ENCODE assay signal across 20 mouse cellular contexts in genomic region chr10:93303231-93303630, GRCm38 (mm10). TPM values are rescaled to one million over a fixed set of nuclear protein-coding genes. Genes with fewer than 3 reads are reported as not detected.
DNase-seq lines count a peak whose midpoint lies in the region; ATAC-seq and TF ChIP-seq lines count a peak whose summit lies in the region.
"Had no signal": no experiment of that assay in that cellular context is flagged by ENCODE, and none has a peak within 500 bp of the region (broad histone marks: within the 10 kb centered on the region; RNA-seq: fewer than 3 reads in every experiment).

No protein-coding gene starts in this region.

- intact Hi-C loops in heart, postnatal 36 days (cut with DNase I), result no loop called here

- no peaks in the 10 kb centered on the region for H3K9me3 ChIP-seq in heart, embryonic 14.5 days (ENCODE audit: control insufficient read depth, low read length)
- no peaks in the 10 kb centered on the region for H3K9me3 ChIP-seq in limb, embryonic 12.5 days
- H3K9me3 ChIP-seq in limb, embryonic 10.5 days (replicated peaks), result no peaks in the 10 kb centered on the region
- H3K9me3 ChIP-seq in stomach, embryonic 16.5 days (replicated peaks; ENCODE audit: control insufficient read depth, low read length), result no peaks in the 10 kb centered on the region
- H3K9me3 ChIP-seq in stomach, postnatal 0 days (ENCODE audit: control insufficient read depth, low read length), result no peaks in the 10 kb centered on the region
- H3K9me3 ChIP-seq: hindbrain, embryonic 12.5 days; midbrain, embryonic 12.5 days; stomach, embryonic 15.5 days had no signal

- peak overlapping the region; percentile 36 to 45 for H3K27ac ChIP-seq in heart, embryonic 14.5 days (replicated peaks in 1 of 2; ENCODE audit: control insufficient read depth in 1 of 2, insufficient read depth in 1 of 2, low read depth in 2 of 2, low read length in 2 of 2)
- H3K27ac ChIP-seq in limb, embryonic 12.5 days, result peak overlapping the region; percentile 41; the same call in 1 of the 2 replicates
- H3K27ac ChIP-seq in limb, embryonic 10.5 days, result no peak overlapping the region
- H3K27ac ChIP-seq in stomach, embryonic 16.5 days (ENCODE audit: low read length), result 0 out of 2 replicates have a peak overlapping the region, but pooled peaks have one; percentile 11
- no peak overlapping the region for H3K27ac ChIP-seq in stomach, postnatal 0 days (replicated peaks)
- H3K27ac ChIP-seq: hindbrain, embryonic 12.5 days; macrophage; midbrain, embryonic 12.5 days; stomach, embryonic 15.5 days had no signal

- no peak for ATAC-seq in heart, embryonic 14.5 days (ENCODE audit: insufficient number of reproducible peaks, insufficient read depth, low FRiP score, low read depth)
- ATAC-seq in limb, embryonic 12.5 days (ENCODE audit: insufficient number of reproducible peaks, insufficient read depth, low FRiP score, low TSS enrichment, low read depth), result no peak
- ATAC-seq in stomach, embryonic 16.5 days (ENCODE audit: insufficient read depth, low FRiP score), result no peak
- no peak for ATAC-seq in stomach, postnatal 0 days (ENCODE audit: low FRiP score, low TSS enrichment)
- ATAC-seq: forebrain, embryonic 14.5 days; inflammation-experienced regulatory T-cells, adult 6 months had no signal

- H3K4me1 ChIP-seq in heart, embryonic 14.5 days (ENCODE audit: control insufficient read depth in 2 of 2, insufficient read depth in 2 of 2, low read length in 2 of 2), result peaks cover 4 to 15% of the 10 kb centered on the region in 2 experiments; a peak in 3 of 4 replicates
- H3K4me1 ChIP-seq in limb, embryonic 12.5 days (replicated peaks), result peaks cover 62% of the 10 kb centered on the region
- H3K4me1 ChIP-seq in limb, embryonic 10.5 days, result peaks cover 33% of the 10 kb centered on the region
- H3K4me1 ChIP-seq in stomach, embryonic 16.5 days (ENCODE audit: control insufficient read depth, insufficient read depth, low read length), result peaks cover under 1% of the 10 kb centered on the region; the same call in 1 of the 2 replicates
- H3K4me1 ChIP-seq in stomach, postnatal 0 days (replicated peaks; ENCODE audit: control insufficient read depth, insufficient read depth), result no peaks in the 10 kb centered on the region
- H3K4me1 ChIP-seq: midbrain, embryonic 12.5 days; stomach, embryonic 15.5 days had no signal

- peak overlapping the region; percentile 37 for H3K4me2 ChIP-seq in heart, embryonic 14.5 days (ENCODE audit: low read length)
- no peak overlapping the region; the same call in 1 of the 2 replicates for H3K4me2 ChIP-seq in limb, embryonic 12.5 days
- H3K4me2 ChIP-seq in stomach, embryonic 16.5 days (ENCODE audit: low read depth, low read length), result no peak overlapping the region
- H3K4me2 ChIP-seq in stomach, postnatal 0 days (replicated peaks; ENCODE audit: low read depth), result no peak overlapping the region
- H3K4me2 ChIP-seq: hindbrain, embryonic 12.5 days; midbrain, embryonic 12.5 days; stomach, embryonic 15.5 days had no signal

- no peak for DNase-seq in heart, postnatal 36 days
- no peak for DNase-seq in limb, embryonic 10.5 days (ENCODE audit: low spot score)
- DNase-seq in stomach, postnatal 0 days (ENCODE audit: low spot score), result no peak
- DNase-seq in c-Kit-positive CD71-positive TER-119-positive erythroid progenitor cells, embryonic 14.5 days (ENCODE audit: low spot score), result no peak
- DNase-seq: adrenal gland, postnatal 36 days; cerebellum, adult 9-11 months; kidney, postnatal 14 days; liver; right cerebral cortex, postnatal 14 days; thymus, postnatal 14 days had no signal

- no peaks in the 10 kb centered on the region for H3K27me3 ChIP-seq in heart, embryonic 14.5 days (ENCODE audit: control insufficient read depth, insufficient read depth, low read length)
- no peaks in the 10 kb centered on the region for H3K27me3 ChIP-seq in limb, embryonic 12.5 days
- H3K27me3 ChIP-seq in limb, embryonic 10.5 days (ENCODE audit: low read depth, poor library complexity, severe bottlenecking), result no peaks in the 10 kb centered on the region
- no peaks in the 10 kb centered on the region for H3K27me3 ChIP-seq in stomach, embryonic 16.5 days (ENCODE audit: control insufficient read depth, insufficient read depth, low read length)
- no peaks in the 10 kb centered on the region for H3K27me3 ChIP-seq in stomach, postnatal 0 days (ENCODE audit: control insufficient read depth, insufficient read depth, low read length)
- H3K27me3 ChIP-seq: hindbrain, embryonic 12.5 days; midbrain, embryonic 12.5 days; stomach, embryonic 15.5 days had no signal

- TF ChIP-seq EP300 in stomach, postnatal 0 days (optimal IDR thresholded peaks at IDR 0.05), result no peak

- H3K36me3 ChIP-seq in heart, embryonic 14.5 days (ENCODE audit: control insufficient read depth, insufficient read depth, low read length), result no peaks in the 10 kb centered on the region
- H3K36me3 ChIP-seq in limb, embryonic 12.5 days, result 0 out of 2 replicates have a peak, but pooled peaks cover 10% of the 10 kb centered on the region
- H3K36me3 ChIP-seq in limb, embryonic 10.5 days, result peaks cover 34% of the 10 kb centered on the region
- H3K36me3 ChIP-seq in stomach, embryonic 16.5 days (ENCODE audit: control insufficient read depth, insufficient read depth, low read length), result no peaks in the 10 kb centered on the region
- H3K36me3 ChIP-seq in stomach, postnatal 0 days (ENCODE audit: control insufficient read depth, insufficient read depth, low read length), result no peaks in the 10 kb centered on the region
- H3K36me3 ChIP-seq: hindbrain, embryonic 12.5 days; midbrain, embryonic 12.5 days; stomach, embryonic 15.5 days had no signal

- no peak overlapping the region for H3K4me3 ChIP-seq in heart, embryonic 14.5 days (ENCODE audit: control insufficient read depth in 1 of 2, insufficient read depth in 1 of 2, low read depth in 1 of 2, low read length in 2 of 2)
- no peak overlapping the region for H3K4me3 ChIP-seq in limb, embryonic 12.5 days (replicated peaks)
- no peak overlapping the region for H3K4me3 ChIP-seq in limb, embryonic 10.5 days
- H3K4me3 ChIP-seq in stomach, embryonic 16.5 days (replicated peaks; ENCODE audit: low read length), result no peak overlapping the region
- no peak overlapping the region for H3K4me3 ChIP-seq in stomach, postnatal 0 days (ENCODE audit: low read depth, low read length)
- H3K4me3 ChIP-seq: erythroblast, embryonic 14.5 days; hindbrain, embryonic 12.5 days; midbrain, embryonic 12.5 days; stomach, embryonic 15.5 days had no signal

- no peak for TF ChIP-seq CTCF in stomach, postnatal 0 days (IDR thresholded peaks at IDR 0.05; ENCODE audit: low read depth)

- 60% methylated on average over 4 of the region's 4 CpGs for WGBS in heart, embryonic 14.5 days
- WGBS in limb, embryonic 12.5 days, result 61% methylated on average over 4 of the region's 4 CpGs
- whole genome bisulfite sequencing in limb, embryonic 10.5 days, result 86% methylated on average over 4 of the region's 4 CpGs
- WGBS in stomach, embryonic 16.5 days, result 68% methylated on average over 4 of the region's 4 CpGs
- 73% methylated on average over 4 of the region's 4 CpGs for WGBS in stomach, postnatal 0 days

- peak overlapping the region; percentile 56; the same call in 1 of the 2 replicates for H3K9ac ChIP-seq in heart, embryonic 14.5 days (ENCODE audit: low read length)
- H3K9ac ChIP-seq in limb, embryonic 12.5 days (replicated peaks), result 0 out of 2 replicates have a peak overlapping the region, but pooled peaks have one; percentile 0
- H3K9ac ChIP-seq in stomach, embryonic 16.5 days (ENCODE audit: low read length), result no peak overlapping the region
- no peak overlapping the region for H3K9ac ChIP-seq in stomach, postnatal 0 days (ENCODE audit: low read length)
- H3K9ac ChIP-seq: hindbrain, embryonic 12.5 days; midbrain, embryonic 12.5 days; stomach, embryonic 15.5 days had no signal

RNA-seq across cellular contexts. Expression of gene Elk3, which starts 7.7 kb away (rescaled TPM):
- polyA plus RNA-seq in heart, embryonic 14.5 days (2014; fragmentation: Nextera tagmentation; extraction: Ambion mirVana), result 42.8 and 46.5 TPM in 2 replicates
- 10 to 100 TPM; 42.0 to 53.5 TPM for total RNA-seq in heart, postnatal 36 days (2021)
- polyA plus RNA-seq in limb, embryonic 12.5 days (2016; fragmentation: Nextera tagmentation; extraction: Ambion mirVana), result 47.2 and 47.8 TPM in 2 replicates
- 34.0 and 36.0 TPM in 2 replicates for polyA plus RNA-seq in limb, embryonic 10.5 days (2016; fragmentation: Nextera tagmentation; extraction: Ambion mirVana)
- 19.1 and 23.6 TPM in 2 replicates for polyA plus RNA-seq in stomach, embryonic 16.5 days (2015; fragmentation: Nextera tagmentation; extraction: Ambion mirVana)
- 11.3 and 12.5 TPM in 2 replicates for polyA plus RNA-seq in stomach, postnatal 0 days (2015; fragmentation: Nextera tagmentation; extraction: Ambion mirVana)

Comparison
In these comparisons a context has a peak if more than half of its experiments do, and no peak if none do; other contexts are left out.
1. H3K27ac ChIP-seq: peak in heart, embryonic 14.5 days (2 of 2), limb, embryonic 12.5 days (single experiment) and stomach, embryonic 16.5 days (single experiment); none in limb, embryonic 10.5 days (single experiment) and stomach, postnatal 0 days (single experiment).
2. H3K9ac ChIP-seq: peak in heart, embryonic 14.5 days (single experiment) and limb, embryonic 12.5 days (single experiment); none in stomach, embryonic 16.5 days (single experiment) and stomach, postnatal 0 days (single experiment).